Mouse (Mus musculus) right cerebral cortex, adult 18-20 months (tissue): Measurements from ENCODE around the gene Olfr557.

Source experiments
- DNase-seq: peaks from one replicate; pipeline ENCODE4 v3.0.0; 2022; ENCODE audit warnings: mixed read lengths

Olfr557 gene

GRCm38 (mm10) chr7:102695358-102696125 is at the start of gene Olfr557:
Olfr557 (plus strand) TSS chr7:102695910.
- peak; percentile 9 for DNase-seq

GRCm38 (mm10) chr7:102658523-102658922 is 37.2 kb upstream of the Olfr557 start, which contains the start of gene Olfr555:
Olfr555 (plus strand) TSS chr7:102658823.
- no peak for DNase-seq

DNA sequence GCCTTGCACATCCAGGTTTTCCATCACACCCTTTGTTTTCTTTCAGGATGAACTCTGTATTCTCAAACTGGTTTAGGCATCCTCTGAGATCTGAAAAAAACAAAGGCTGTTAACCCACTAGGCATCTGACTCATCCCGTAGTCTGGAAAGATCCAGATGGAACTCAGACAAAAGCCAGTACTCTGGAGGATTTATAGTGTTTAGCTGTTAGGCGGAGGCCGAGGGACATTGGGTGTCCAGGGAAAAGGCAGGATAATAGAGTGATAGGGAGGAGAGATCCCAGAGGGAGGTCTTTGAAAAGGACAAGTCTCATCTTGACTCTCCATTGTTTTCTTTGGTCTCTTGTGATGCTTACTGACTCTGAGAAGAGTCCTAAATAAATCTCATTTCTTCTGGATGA is 31.1 kb upstream of the Olfr557 start, which contains the start of gene Olfr556:
Olfr556 (plus strand) TSS at position 301 of the 400 bp plus-strand sequence.
- no peak for DNase-seq

- no peak for DNase-seq
These were observed 30.3 kb upstream of the Olfr557 start for GRCm38 (mm10) chr7:102665378-102665777.

DNA sequence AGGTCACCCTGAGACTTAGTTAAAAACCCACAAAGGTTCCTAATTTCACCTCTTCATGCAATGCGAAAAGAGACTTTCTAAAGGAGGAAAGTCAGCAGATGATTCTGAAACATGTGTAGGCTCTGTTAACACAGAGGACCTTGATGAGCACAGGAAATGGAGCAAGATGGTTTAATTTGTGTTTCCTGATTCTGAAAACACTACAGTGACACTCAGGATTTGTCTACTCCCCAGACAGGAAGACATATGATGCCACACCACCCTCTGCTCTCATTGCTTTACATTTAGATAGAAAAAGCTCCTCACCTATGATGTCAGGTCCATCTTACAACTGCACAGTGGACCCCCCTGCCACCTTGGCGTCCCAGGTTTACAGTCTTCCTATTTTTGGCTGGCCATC is 19.5 kb upstream of the Olfr557 start:
- DNase-seq: no peak

DNA sequence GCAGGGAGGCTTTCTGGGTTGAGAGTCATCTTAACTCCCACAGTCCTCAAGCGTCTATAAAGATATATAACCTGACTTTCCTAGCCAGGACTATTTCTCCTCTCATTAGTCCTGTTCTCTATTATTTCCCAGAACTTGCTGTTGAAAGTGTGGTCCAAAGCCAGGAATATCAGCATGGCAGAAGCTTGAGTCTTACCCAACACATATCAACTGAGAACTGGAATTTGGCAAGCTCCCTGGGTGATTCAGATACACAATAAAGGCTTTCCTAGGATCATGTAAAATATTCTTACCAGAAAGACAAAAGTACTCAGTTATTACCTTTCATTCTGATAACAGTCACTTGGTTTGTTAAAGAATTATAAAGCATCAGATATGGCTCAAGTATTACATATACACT is 13.8 kb upstream of the Olfr557 start:
- DNase-seq: no peak

- DNase-seq: peak; percentile 96
These were observed 8.7 kb upstream of the Olfr557 start, which contains the start of gene Trim68 for GRCm38 (mm10) chr7:102686944-102687501. Trim68 (minus strand) TSS chr7:102687327.

GRCm38 (mm10) chr7:102698461-102698860 is 2.8 kb downstream of the Olfr557 start:
- DNase-seq: no peak

DNA sequence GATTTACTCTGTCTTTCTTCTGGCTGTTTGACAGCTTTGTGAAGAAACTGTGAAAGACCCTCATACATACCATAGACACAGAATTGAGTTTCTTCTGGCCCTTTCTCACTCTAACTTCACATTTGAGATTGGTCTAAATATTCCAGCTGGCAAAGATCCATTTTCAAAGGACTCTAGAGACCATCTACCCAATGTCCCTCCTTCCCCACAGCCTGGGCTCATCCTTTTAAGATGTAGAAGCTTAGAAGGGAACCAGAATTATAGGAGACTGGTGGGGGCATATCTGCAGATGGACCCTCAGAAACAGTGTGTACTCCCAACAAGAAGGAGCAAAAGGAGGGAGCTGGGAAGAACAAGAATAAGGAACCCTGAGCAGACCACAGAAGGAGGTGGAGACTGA is 6.2 kb downstream of the Olfr557 start, which contains the start of gene Olfr558:
Olfr558 (plus strand) TSS at position 301 of the 400 bp plus-strand sequence.
- DNase-seq: no peak

DNA sequence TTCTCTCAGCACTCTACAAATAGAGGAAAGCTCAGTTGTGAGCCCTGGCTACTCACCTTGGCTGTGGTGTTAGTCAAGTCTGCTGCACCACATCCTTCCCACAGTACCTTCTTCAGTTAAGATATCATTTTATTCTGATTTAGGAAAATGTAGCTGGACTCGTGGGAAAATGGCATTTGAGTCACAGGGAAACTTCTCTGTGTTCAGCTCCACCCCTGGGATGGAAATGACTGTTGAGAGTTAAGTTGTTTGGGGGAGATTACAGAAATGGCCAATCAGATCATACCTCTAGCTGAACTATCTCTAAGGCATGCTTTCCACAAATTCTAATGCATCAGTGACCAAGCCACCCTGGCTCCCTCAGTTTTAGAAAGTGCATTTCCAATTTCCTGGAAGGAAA is 23.3 kb downstream of the Olfr557 start, which contains the start of gene Olfr33:
Olfr33 (minus strand) TSS at position 101 of the 400 bp plus-strand sequence.
- no peak for DNase-seq

GRCm38 (mm10) chr7:102727391-102727790 is 31.7 kb downstream of the Olfr557 start, which contains the start of gene Olfr559:
Olfr559 (minus strand) TSS chr7:102727491.
- DNase-seq: no peak

DNA sequence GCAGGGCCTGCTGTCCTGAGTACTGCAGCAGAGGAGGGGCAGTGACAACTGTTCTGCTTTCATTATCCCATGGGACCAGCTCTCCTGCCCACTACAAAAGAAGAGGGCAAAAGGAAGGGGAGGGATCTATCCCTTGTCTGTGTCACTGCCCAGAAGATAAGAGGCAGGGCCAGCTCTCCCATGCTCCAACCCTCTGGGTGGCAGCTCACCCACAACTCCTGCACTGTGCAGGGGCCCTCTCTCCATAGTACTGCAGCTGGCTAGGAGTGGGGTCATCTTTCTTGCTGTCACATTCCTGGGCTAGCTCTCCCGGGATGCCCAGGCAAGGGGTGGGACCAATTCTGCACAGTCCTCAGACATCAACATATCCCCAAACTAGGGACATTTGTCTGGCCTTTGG is 38.1 kb downstream of the Olfr557 start:
- DNase-seq: no peak

GRCm38 (mm10) chr7:102737705-102738104 is 42.0 kb downstream of the Olfr557 start:
- DNase-seq: no peak
